Mouse (Mus musculus): Measurements from ENCODE around the gene Lipc. TPM values are rescaled to one million over a fixed set of nuclear protein-coding genes. Genes with fewer than 3 reads are reported as not detected.
"Not testable (repeated sequence)": the region's sequence is repeated elsewhere in the genome, so short reads cannot be mapped to it uniquely, and the experiment has no call there.

The Lipc gene
- total and polyA plus RNA-seq, 2 experiments from 2014 or later: 0.29 to 0.81 TPM

GRCm38 (mm10) chr9:70854950-70855349, 97.1 kb downstream of the Lipc start:
- H3K4me3 ChIP-seq (ENCODE audit: low read depth, low read length): no peak overlapping the region
- H3K36me3 ChIP-seq (ENCODE audit: insufficient read depth): no peaks in the 10 kb centered on the region
- H3K4me1 ChIP-seq (ENCODE audit: insufficient read depth): no peaks in the 10 kb centered on the region
- no peak overlapping the region for H3K27ac ChIP-seq (ENCODE audit: low read depth, low read length)
- H3K27me3 ChIP-seq (ENCODE audit: insufficient read depth, low read length): no peaks in the 10 kb centered on the region
- DNase-seq (no peak), ATAC-seq (no peak)
- no peaks in the 10 kb centered on the region for H3K9me3 ChIP-seq (ENCODE audit: low read length)
- no peak overlapping the region for H3K9ac ChIP-seq
- 79% methylated on average over 6 of the region's 6 CpGs for WGBS
- no peak for TF ChIP-seq CTCF (IDR thresholded peaks at IDR 0.05; ENCODE audit: low read depth)
- H3K4me2 ChIP-seq (ENCODE audit: low read depth): no peak overlapping the region

GRCm38 (mm10) chr9:70853081-70853480, 98.9 kb downstream of the Lipc start:
- not testable (repeated sequence) for DNase-seq; H3K9me3 ChIP-seq (ENCODE audit: low read length); H3K36me3 ChIP-seq (ENCODE audit: insufficient read depth); H3K4me3 ChIP-seq (ENCODE audit: low read depth, low read length); H3K9ac ChIP-seq; H3K27ac ChIP-seq (ENCODE audit: low read depth, low read length); H3K4me1 ChIP-seq (ENCODE audit: insufficient read depth); ATAC-seq; H3K4me2 ChIP-seq (ENCODE audit: low read depth); H3K27me3 ChIP-seq (ENCODE audit: insufficient read depth, low read length)
- 91% methylated on average over 15 of the region's 15 CpGs for WGBS

- no peak overlapping the region for H3K9ac ChIP-seq
- H3K36me3 ChIP-seq (ENCODE audit: insufficient read depth): no peaks in the 10 kb centered on the region
- no peak; the same call in 1 of the 2 replicates for ATAC-seq
- no peak overlapping the region for H3K4me3 ChIP-seq (ENCODE audit: low read depth, low read length)
- H3K4me1 ChIP-seq (ENCODE audit: insufficient read depth): peaks cover 10% of the 10 kb centered on the region; the same call in 1 of the 2 replicates
- TF ChIP-seq CTCF (IDR thresholded peaks at IDR 0.05; ENCODE audit: low read depth): no peak
- no peak overlapping the region for H3K4me2 ChIP-seq (ENCODE audit: low read depth)
- H3K27me3 ChIP-seq (ENCODE audit: insufficient read depth, low read length): no peaks in the 10 kb centered on the region
- H3K27ac ChIP-seq (ENCODE audit: low read depth, low read length): no peak overlapping the region
- 72% methylated on average over 3 of the region's 3 CpGs for WGBS
- DNase-seq: no peak
- no peaks in the 10 kb centered on the region for H3K9me3 ChIP-seq (ENCODE audit: low read length)
Measured at GRCm38 (mm10) chr9:70851533-70851932, 100.5 kb downstream of the Lipc start.

GRCm38 (mm10) chr9:70848135-70848770, 103.8 kb downstream of the Lipc start:
- WGBS: 36% methylated on average over 10 of the region's 10 CpGs
- 0 out of 2 replicates have a peak overlapping the region, but pooled peaks have one; percentile 1 for H3K4me2 ChIP-seq (ENCODE audit: low read depth)
- H3K27me3 ChIP-seq (ENCODE audit: insufficient read depth, low read length): no peaks in the 10 kb centered on the region
- no peak overlapping the region for H3K9ac ChIP-seq
- H3K27ac ChIP-seq (ENCODE audit: low read depth, low read length): no peak overlapping the region
- H3K4me3 ChIP-seq (ENCODE audit: low read depth, low read length): no peak overlapping the region
- peak; percentile 79 for ATAC-seq
- peak; percentile 49 for DNase-seq
- H3K4me1 ChIP-seq (ENCODE audit: insufficient read depth): peaks cover 10% of the 10 kb centered on the region; the same call in 1 of the 2 replicates
- H3K9me3 ChIP-seq (ENCODE audit: low read length): no peaks in the 10 kb centered on the region
- no peak; the same call in 1 of the 2 replicates for TF ChIP-seq CTCF (IDR thresholded peaks at IDR 0.05; ENCODE audit: low read depth)
- H3K36me3 ChIP-seq (ENCODE audit: insufficient read depth): no peaks in the 10 kb centered on the region

- H3K27me3 ChIP-seq (ENCODE audit: insufficient read depth, low read length): no peaks in the 10 kb centered on the region
- no peak overlapping the region for H3K4me3 ChIP-seq (ENCODE audit: low read depth, low read length)
- no peaks in the 10 kb centered on the region for H3K9me3 ChIP-seq (ENCODE audit: low read length)
- peaks cover 10% of the 10 kb centered on the region; the same call in 1 of the 2 replicates for H3K4me1 ChIP-seq (ENCODE audit: insufficient read depth)
- no peak for TF ChIP-seq CTCF (IDR thresholded peaks at IDR 0.05; ENCODE audit: low read depth)
- 0 out of 2 replicates have a peak overlapping the region, but pooled peaks have one; percentile 40 for H3K27ac ChIP-seq (ENCODE audit: low read depth, low read length)
- WGBS: 23% methylated on average over 8 of the region's 8 CpGs
- no peak overlapping the region for H3K9ac ChIP-seq
- ATAC-seq: peak; percentile 76
- peak; percentile 47 for DNase-seq
- H3K36me3 ChIP-seq (ENCODE audit: insufficient read depth): no peaks in the 10 kb centered on the region
- peak overlapping the region; percentile 1; the same call in 1 of the 2 replicates for H3K4me2 ChIP-seq (ENCODE audit: low read depth)
Measured at GRCm38 (mm10) chr9:70847627-70848051, 104.4 kb downstream of the Lipc start.

- 87% methylated on average over 4 of the region's 4 CpGs for WGBS
- ATAC-seq (no peak), DNase-seq (no peak)
- Histone ChIP-seq H3K4me2 (ENCODE audit: low read depth) (no peak overlapping the region), H3K9me3 (ENCODE audit: low read length) (no peaks in the 10 kb centered on the region), H3K27ac (ENCODE audit: low read depth, low read length) (no peak overlapping the region), H3K27me3 (ENCODE audit: insufficient read depth, low read length) (no peaks in the 10 kb centered on the region), H3K4me1 (ENCODE audit: insufficient read depth) (peaks cover 3% of the 10 kb centered on the region; the same call in 1 of the 2 replicates), H3K9ac (no peak overlapping the region), H3K4me3 (ENCODE audit: low read depth, low read length) (no peak overlapping the region), H3K36me3 (ENCODE audit: insufficient read depth) (no peaks in the 10 kb centered on the region)
- no peak for TF ChIP-seq CTCF (IDR thresholded peaks at IDR 0.05; ENCODE audit: low read depth)
Measured at GRCm38 (mm10) chr9:70843270-70843669, 108.8 kb downstream of the Lipc start.

GRCm38 (mm10) chr9:70842300-70842941, 109.6 kb downstream of the Lipc start:
- no peak for TF ChIP-seq CTCF (IDR thresholded peaks at IDR 0.05; ENCODE audit: low read depth)
- H3K27ac ChIP-seq (ENCODE audit: low read depth, low read length): no peak overlapping the region
- DNase-seq: no peak
- 86% methylated on average over 5 of the region's 6 CpGs for WGBS
- H3K4me3 ChIP-seq (ENCODE audit: low read depth, low read length): no peak overlapping the region
- ATAC-seq: no peak
- no peak overlapping the region for H3K4me2 ChIP-seq (ENCODE audit: low read depth)
- no peaks in the 10 kb centered on the region for H3K4me1 ChIP-seq (ENCODE audit: insufficient read depth)
- no peaks in the 10 kb centered on the region for H3K27me3 ChIP-seq (ENCODE audit: insufficient read depth, low read length)
- H3K36me3 ChIP-seq (ENCODE audit: insufficient read depth): no peaks in the 10 kb centered on the region
- no peaks in the 10 kb centered on the region for H3K9me3 ChIP-seq (ENCODE audit: low read length)
- H3K9ac ChIP-seq: no peak overlapping the region

All from forebrain, postnatal 0 days (tissue).